Mouse (Mus musculus) left cerebral cortex, adult 18-20 months (tissue): Measurements from ENCODE around the gene Gm45713. TPM values are rescaled to one million over a fixed set of nuclear protein-coding genes. Genes with fewer than 3 reads are reported as not detected.
"Not testable (repeated sequence)": the region's sequence is repeated elsewhere in the genome, so short reads cannot be mapped to it uniquely, and the experiment has no call there.

Source experiments
- DNase-seq, 2 experiments: peaks; one replicate each; pipeline ENCODE4 v3.0.0; 2021 to 2022; ENCODE audit warnings: low spot score in 2 of 2, mixed read lengths in 1 of 2
- long read RNA-seq, 2 experiments: library from polyadenylated mRNA; stranded (forward); transcript quantifications; one replicate each; pipeline ENCODE4 v2.0.0; 2021
- total RNA-seq, 2 experiments: library from RNA; stranded (reverse); gene quantifications; 2 replicates each; pipeline ENCODE4 v1.2.3; 2021

Gm45713 gene
- total RNA-seq = not detected
- long read RNA-seq, experiment 1, partial matches to known transcripts = 11 of 15 reads
- long read RNA-seq, experiment 1, other reads (novel, unspliced or antisense) = 4 of 15 reads
- long read RNA-seq, experiment 2, partial matches to known transcripts = 8 of 9 reads
- long read RNA-seq, experiment 2, other reads (novel, unspliced or antisense) = 1 of 9 reads

DNA sequence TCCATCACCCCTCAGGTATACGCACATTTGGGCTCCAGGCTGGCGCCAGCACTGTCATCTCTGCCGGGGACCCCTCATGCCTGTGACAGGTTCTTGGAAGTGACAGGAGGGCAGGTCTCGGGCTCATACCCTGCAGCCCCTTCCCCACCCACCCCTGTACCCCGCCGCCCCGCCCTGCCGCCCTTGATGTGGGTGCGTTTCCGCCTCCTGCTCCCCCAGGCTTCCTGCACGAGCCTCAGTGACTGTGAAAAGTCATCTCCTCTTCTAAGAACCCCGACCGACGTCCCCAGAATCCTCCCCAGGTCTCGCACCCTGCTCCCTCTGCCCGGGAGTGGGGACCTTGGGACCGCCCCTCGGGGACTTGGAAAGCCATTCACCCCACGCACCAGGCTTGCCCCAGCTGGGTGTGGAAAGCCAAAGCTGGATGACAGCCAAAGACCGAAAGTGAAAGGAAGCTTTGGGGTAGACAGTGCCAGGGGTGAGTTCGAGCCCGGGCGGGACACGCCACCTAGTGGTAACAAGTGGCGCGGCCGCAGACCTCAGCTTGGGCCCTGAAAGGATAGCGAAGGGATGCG lies at the start of gene Gm45713, which contains the start of gene Flt3l:
Gene Gm45713, minus strand, starts transcription at position 239 of the 575 bp plus-strand sequence.
Gene Flt3l, minus strand, starts transcription at position 440 of the 575 bp plus-strand sequence.
- peak; percentile 87 to 90 for DNase-seq

GRCm38 (mm10) chr7:45183672-45184071 lies 47.6 kb upstream of the Gm45713 start:
- no peak for DNase-seq

GRCm38 (mm10) chr7:45182606-45183005 lies 46.6 kb upstream of the Gm45713 start:
- DNase-seq = no peak

- peak; percentile 82 to 88 for DNase-seq
Measured at GRCm38 (mm10) chr7:45182199-45182601, 46.2 kb upstream of the Gm45713 start.

DNA sequence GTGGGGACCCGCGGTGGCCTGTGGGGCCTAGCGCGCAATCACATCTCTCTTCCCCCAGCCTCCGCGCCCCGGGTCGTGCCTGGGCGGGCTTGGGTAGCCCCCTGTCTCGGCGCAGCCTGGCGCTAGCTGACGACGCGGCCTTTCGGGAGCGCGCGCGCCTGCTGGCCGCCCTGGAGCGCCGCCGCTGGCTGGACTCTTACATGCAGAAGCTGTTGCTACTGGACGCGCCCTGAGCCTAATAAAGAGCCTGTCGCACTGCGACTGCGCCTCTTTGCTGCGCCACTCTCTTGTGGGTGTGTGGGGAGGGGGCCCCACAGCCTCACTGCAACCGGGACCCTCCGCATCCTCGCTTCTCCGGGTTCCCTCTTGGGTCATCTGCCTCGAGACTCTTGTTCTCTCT lies 45.5 kb upstream of the Gm45713 start:
- DNase-seq = no peak

GRCm38 (mm10) chr7:45180896-45181477 lies 45.0 kb upstream of the Gm45713 start, which contains the start of gene Pth2:
TSS of gene Pth2 (plus strand) at chr7:45180995.
- DNase-seq = no peak

DNA sequence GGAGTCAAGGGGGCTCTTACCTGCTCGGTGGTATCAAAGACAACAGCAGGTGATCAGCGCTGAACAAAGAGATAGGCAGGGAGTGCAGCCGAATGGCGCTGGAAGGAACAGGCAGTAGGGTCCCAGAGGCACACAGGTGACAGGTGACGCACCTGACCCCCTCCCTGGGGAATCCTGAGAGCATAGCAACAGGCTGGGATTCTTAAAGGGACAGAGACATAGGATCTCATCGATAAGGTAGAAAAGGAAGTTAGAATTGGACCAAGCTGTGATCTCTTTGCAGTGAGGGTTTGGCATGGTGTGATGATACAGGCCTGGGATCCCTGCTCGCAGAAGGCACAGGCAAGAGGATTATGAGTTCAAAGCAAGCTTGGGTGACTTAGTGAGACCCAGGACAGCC lies 43.4 kb upstream of the Gm45713 start, which contains the start of gene Gfy:
Gene Gfy, minus strand, starts transcription at position 101 of the 400 bp plus-strand sequence.
- no peak for DNase-seq

DNA sequence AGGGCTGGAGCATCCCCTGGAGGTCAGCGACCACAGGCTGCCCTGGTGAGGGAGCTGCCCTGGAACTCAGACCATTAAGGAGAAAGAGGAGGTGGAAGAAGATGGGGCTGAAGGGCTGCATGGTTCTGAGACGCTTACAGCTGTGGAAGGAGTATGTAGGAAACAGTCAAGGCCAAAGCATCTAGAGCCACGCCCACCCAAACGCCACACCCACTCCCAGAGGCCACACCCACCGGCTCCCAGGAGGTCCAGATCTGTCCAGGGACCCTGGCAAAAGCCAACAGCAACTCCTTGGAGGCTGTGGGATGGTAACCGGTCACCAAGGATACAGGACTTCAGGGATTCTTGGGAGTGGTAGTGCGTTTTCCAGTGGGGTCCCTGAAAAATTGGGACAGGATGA lies 42.5 kb upstream of the Gm45713 start:
- no peak for DNase-seq

- DNase-seq = no peak
Measured at GRCm38 (mm10) chr7:45176356-45176755, 40.3 kb upstream of the Gm45713 start.

DNA sequence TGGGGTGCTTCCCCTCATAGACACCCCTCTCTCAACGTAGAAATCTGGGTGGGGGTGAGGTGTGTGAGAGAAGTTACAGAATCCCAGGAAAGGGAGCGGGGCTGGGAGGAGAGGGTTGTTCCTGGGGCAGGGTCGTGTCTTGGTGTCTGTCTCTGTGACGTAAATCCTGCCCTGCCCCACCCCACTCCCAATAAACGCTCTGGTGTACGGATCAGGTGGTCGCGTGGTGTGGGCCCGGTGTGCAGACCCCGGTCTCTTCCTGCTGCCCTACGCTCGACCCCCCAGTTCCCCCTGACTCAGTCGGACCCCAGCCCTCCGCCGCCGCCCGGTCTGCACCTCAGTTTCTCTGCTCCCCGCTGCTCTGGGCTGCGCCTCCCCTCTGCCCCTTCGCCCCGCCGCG lies 39.9 kb upstream of the Gm45713 start:
- DNase-seq = no peak

DNA sequence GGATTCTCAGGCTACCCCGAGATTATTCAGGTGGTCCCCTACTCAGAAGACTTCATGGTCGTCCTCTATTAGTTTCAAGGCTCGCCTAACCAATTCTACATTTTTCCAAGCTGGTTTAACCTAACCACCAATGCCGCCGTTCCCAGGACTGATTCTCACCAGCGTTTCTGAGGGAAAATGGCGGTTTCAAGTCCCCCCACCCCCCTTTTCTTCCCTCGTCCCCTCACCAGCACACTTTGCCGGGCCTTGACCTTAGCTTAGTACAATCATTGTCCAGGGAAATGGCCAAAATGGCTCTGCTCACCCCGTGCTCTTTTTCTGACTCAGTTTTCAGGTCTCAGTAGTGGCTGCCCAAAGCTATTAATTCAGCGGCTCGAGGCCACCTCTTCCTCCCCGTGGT lies 39.4 kb upstream of the Gm45713 start:
- no peak for DNase-seq

- DNase-seq = no peak
Measured at GRCm38 (mm10) chr7:45174567-45175280, 38.7 kb upstream of the Gm45713 start.

GRCm38 (mm10) chr7:45173772-45174171 lies 37.7 kb upstream of the Gm45713 start:
- DNase-seq = not testable (repeated sequence)

DNA sequence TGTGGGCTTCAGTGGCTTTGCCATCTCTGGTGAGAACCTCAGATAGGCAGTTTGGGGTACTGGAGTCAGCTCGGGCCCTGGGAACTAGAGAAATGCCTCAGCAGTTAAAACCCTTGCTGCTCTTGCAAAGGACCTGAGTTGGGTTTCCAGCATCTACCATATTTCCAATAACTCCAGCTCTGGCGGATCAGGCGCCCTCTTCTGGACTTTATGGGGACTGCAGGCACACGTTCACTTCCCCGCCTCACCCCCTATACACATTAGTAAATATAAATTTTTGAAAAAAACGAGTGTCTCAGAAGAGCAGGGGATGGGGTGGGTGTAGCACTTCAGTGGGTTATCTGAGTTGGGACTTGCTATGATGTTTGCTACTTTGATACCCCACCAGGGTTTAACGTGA lies 36.9 kb upstream of the Gm45713 start:
- DNase-seq = no peak

- DNase-seq = peak in 1 of 2 experiments; percentile 48
Measured at GRCm38 (mm10) chr7:45169495-45169894, 33.5 kb upstream of the Gm45713 start.

GRCm38 (mm10) chr7:45168656-45169055 lies 32.6 kb upstream of the Gm45713 start:
- no peak for DNase-seq

DNA sequence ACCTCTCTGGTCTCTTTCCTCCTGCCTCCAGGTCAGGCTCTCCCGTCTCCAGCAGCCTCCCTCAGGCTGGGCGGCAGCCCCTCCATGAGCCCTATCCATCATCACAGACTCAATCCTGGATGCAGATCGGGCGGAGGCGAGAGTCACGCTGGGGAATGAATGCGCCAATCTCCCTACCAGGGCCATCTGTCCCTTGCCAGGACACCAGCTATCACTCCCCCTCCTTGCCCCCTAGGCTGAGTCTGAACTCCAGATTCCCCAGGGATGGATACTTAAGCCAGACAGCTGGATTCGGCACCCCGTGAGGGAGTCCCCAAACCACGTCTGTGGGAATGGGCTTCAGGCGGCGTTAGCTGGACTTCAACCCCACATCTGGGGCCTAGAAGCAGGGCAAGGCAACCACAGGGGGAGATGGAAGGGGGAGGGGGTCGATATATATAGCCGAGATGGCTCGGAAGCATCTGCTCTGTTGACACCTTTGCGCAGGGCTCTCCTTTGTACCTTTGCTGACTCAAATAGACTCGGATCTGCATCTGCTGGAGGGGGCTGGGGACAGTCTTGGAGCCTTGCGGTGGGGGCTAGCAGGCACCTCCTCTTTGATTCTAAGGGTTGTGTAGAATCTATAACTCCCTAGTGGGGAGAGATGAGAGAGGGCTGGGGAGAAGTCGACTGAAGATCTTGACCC lies 31.9 kb upstream of the Gm45713 start:
- peak in 1 of 2 experiments; percentile 73 for DNase-seq

GRCm38 (mm10) chr7:45166950-45167401 lies 30.9 kb upstream of the Gm45713 start:
- DNase-seq = peak in 1 of 2 experiments; percentile 72

DNA sequence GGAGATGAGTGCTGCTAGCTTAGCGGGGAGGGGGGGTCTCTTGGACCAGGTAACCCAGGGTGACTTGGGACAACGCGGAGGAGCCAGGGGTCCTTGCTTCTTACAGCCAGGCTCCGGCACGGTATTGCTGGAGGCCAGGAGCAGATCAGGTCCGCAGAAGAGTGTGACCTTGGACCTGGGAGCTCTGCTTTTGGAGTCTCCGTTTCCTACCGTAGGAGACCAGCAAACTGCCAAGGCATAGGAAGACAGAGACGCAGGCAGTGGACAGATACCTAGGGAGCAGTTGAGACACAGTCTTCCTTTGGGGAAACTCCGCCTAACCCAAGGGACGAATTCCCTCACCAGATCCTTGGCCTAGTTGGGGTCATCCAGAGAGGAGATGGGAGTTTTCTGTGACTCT lies 29.7 kb upstream of the Gm45713 start:
- DNase-seq = no peak

DNA sequence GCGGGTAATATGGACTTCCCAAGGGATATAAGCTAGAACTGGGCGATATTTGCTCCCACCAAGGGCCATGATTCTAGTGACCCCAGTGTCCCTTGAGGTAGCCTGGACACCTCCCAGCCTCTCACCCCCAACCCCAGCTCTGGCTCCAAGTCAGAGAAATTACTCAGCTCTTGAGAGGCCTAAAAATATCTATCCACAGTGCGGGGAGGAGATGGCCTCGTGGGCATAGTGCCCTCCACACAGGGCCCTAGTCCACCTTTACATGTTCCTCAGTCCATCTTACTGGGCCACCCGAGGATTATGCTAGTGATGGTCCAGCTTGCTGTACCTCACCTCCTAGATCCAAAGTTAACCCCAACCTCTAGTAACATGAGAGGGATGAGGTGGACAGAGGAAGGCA lies 28.8 kb upstream of the Gm45713 start:
- peak in 1 of 2 experiments; percentile 26 for DNase-seq
